Mouse (Mus musculus): ENCODE measurements at regions not wholly inside any gene's neighbourhood (a gene's known extent, or its start where the extent isn't known, plus 50 kb on each side); places are given as distances from the start of the nearest gene placed in this dataset.

DNA sequence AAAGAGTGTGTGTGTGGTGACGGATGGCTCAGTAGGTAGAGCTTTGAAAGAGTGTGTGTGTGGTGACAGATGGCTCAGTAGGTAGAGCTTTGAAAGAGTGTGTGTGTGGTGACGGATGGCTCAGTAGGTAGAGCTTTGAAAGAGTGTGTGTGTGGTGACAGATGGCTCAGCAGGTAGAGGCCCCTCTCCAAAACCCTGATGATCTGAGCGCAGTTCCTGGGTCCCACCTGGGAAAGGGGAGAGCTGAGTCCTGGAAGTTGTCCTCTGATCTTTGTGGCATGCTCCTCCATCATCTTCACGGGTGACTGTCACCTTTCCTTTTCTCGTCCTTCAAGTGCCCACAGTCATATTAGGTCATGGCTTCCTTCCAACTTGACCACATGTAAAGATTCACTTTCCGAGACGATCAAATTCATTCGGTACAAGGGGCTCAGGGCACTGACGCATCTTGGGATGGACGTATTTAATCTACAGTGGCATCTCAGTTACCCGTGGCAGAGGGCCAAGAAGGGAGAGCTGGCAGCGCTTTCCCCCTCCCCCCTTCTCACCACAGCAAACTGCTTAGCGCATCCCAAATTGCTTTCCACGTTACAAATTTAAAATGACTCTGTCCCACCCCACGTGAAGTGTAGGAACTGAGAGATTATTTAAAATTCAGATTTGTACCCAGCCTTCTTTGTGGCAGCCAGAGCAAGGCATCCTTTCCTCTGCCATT, 363.5 kb downstream of the Med10 start:
- no peaks in the 10 kb centered on the region for H3K36me3 ChIP-seq (ENCODE audit: control insufficient read depth, insufficient read depth, low read length)
- H3K4me1 ChIP-seq (ENCODE audit: control insufficient read depth, insufficient read depth, low read length), result no peaks in the 10 kb centered on the region
- TF ChIP-seq POLR2A (IDR thresholded peaks at IDR 0.05; ENCODE audit: low read depth, low read length), result no peak
- no peak for TF ChIP-seq CTCF (conservative IDR thresholded peaks at IDR 0.05; ENCODE audit: insufficient read depth, insufficient read length, low read depth, low read length)
- 72% methylated on average over 15 of the region's 15 CpGs for WGBS
- H3K4me3 ChIP-seq (ENCODE audit: insufficient read depth, low read depth, low read length), result no peak overlapping the region
- H3K27ac ChIP-seq (ENCODE audit: insufficient read depth, low read depth, low read length), result no peak overlapping the region
- H3K27me3 ChIP-seq (replicated peaks; ENCODE audit: control insufficient read depth, insufficient read depth, low read length), result no peaks in the 10 kb centered on the region
- no peak for DNase-seq

GRCm38 (mm10) chr13:70167747-70168146, 365.6 kb downstream of the Med10 start:
- H3K4me1 ChIP-seq (ENCODE audit: control insufficient read depth, insufficient read depth, low read length), result no peaks in the 10 kb centered on the region
- no peak for TF ChIP-seq CTCF (conservative IDR thresholded peaks at IDR 0.05; ENCODE audit: insufficient read depth, insufficient read length, low read depth, low read length)
- no peak for TF ChIP-seq POLR2A (IDR thresholded peaks at IDR 0.05; ENCODE audit: low read depth, low read length)
- WGBS, result 69% methylated on average over 4 of the region's 4 CpGs
- H3K27me3 ChIP-seq (replicated peaks; ENCODE audit: control insufficient read depth, insufficient read depth, low read length), result no peaks in the 10 kb centered on the region
- H3K4me3 ChIP-seq (ENCODE audit: insufficient read depth, low read depth, low read length), result no peak overlapping the region
- DNase-seq, result no peak
- no peak overlapping the region for H3K27ac ChIP-seq (ENCODE audit: insufficient read depth, low read depth, low read length)
- H3K36me3 ChIP-seq (ENCODE audit: control insufficient read depth, insufficient read depth, low read length), result no peaks in the 10 kb centered on the region

DNA sequence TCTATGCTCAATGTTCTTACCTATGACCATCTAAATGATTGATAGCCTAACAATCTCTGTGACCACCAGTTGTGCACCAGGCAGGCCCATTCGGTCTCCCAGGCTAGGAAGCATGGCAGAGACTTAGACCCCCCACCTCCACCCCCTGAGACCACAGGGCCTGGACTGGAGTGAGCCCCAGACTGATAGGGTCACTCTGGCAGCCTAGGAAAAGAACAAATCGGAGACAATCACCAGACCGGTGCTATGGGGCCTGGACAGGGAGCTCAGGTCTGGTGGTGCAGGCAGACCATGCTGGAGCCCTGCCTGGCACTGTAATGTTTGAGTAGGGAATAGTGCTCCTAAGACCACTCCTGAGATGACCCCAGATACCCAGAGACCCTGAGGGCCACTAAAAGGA, 366.7 kb downstream of the Med10 start:
- no peak for TF ChIP-seq CTCF (conservative IDR thresholded peaks at IDR 0.05; ENCODE audit: insufficient read depth, insufficient read length, low read depth, low read length)
- TF ChIP-seq POLR2A (IDR thresholded peaks at IDR 0.05; ENCODE audit: low read depth, low read length), result no peak
- H3K27ac ChIP-seq (ENCODE audit: insufficient read depth, low read depth, low read length), result no peak overlapping the region
- no peaks in the 10 kb centered on the region for H3K36me3 ChIP-seq (ENCODE audit: control insufficient read depth, insufficient read depth, low read length)
- no peaks in the 10 kb centered on the region for H3K4me1 ChIP-seq (ENCODE audit: control insufficient read depth, insufficient read depth, low read length)
- H3K27me3 ChIP-seq (replicated peaks; ENCODE audit: control insufficient read depth, insufficient read depth, low read length), result no peaks in the 10 kb centered on the region
- no peak for DNase-seq
- no peak overlapping the region for H3K4me3 ChIP-seq (ENCODE audit: insufficient read depth, low read depth, low read length)
- 86% methylated on average over 3 of the region's 3 CpGs for WGBS

DNA sequence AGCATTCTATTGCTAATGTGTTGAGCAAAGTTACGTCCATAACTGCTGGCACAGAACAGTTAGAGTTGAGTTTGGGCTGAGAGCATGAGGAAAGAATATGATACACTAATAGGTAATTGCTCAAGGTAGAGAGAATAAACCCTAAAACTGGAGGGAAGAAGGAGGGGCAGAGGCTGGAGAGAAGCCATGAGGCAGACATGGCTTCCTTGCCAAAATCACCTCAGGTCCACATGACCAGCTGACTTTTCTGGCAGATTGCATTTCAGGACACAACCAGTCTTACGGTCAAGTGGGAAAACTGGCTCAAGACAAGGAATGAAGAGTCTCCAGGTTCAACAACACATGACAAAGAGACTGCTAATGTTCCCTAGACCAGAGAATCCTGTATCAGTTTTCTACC, 374.9 kb downstream of the Med10 start:
- no peaks in the 10 kb centered on the region for H3K4me1 ChIP-seq (ENCODE audit: control insufficient read depth, insufficient read depth, low read length)
- 72% methylated on average over 2 of the region's 2 CpGs for WGBS
- DNase-seq, result no peak
- H3K4me3 ChIP-seq (ENCODE audit: insufficient read depth, low read depth, low read length), result no peak overlapping the region
- H3K27me3 ChIP-seq (replicated peaks; ENCODE audit: control insufficient read depth, insufficient read depth, low read length), result no peaks in the 10 kb centered on the region; the same call in 1 of the 2 replicates
- H3K27ac ChIP-seq (ENCODE audit: insufficient read depth, low read depth, low read length), result no peak overlapping the region
- H3K36me3 ChIP-seq (ENCODE audit: control insufficient read depth, insufficient read depth, low read length), result no peaks in the 10 kb centered on the region
- TF ChIP-seq POLR2A (IDR thresholded peaks at IDR 0.05; ENCODE audit: low read depth, low read length), result no peak
- no peak for TF ChIP-seq CTCF (conservative IDR thresholded peaks at IDR 0.05; ENCODE audit: insufficient read depth, insufficient read length, low read depth, low read length)

DNA sequence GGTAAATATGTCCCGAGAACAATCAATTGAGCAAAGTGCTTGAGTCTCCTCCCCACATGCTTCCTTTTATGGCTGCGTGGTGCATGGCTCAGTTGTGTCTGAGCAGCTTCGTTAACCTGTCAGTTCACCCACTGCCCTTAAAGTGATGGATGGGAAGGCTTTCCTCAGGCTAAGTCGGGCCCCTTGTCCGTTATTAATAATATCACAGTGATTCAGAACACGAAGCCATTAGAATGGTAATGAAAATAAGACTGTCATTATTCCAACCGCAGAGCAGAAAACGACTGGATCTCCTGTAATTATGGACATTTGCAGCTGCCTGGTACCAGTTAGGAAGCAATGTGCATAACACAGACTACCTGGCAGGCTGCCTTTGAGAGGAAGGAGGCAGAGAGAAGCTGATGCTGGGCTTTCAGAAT, 375.9 kb downstream of the Med10 start:
- H3K36me3 ChIP-seq (ENCODE audit: control insufficient read depth, insufficient read depth, low read length), result no peaks in the 10 kb centered on the region
- no peaks in the 10 kb centered on the region for H3K4me1 ChIP-seq (ENCODE audit: control insufficient read depth, insufficient read depth, low read length)
- no peak overlapping the region for H3K4me3 ChIP-seq (ENCODE audit: insufficient read depth, low read depth, low read length)
- no peak for DNase-seq
- H3K27ac ChIP-seq (ENCODE audit: insufficient read depth, low read depth, low read length), result no peak overlapping the region
- TF ChIP-seq CTCF (conservative IDR thresholded peaks at IDR 0.05; ENCODE audit: insufficient read depth, insufficient read length, low read depth, low read length) (no peak), POLR2A (IDR thresholded peaks at IDR 0.05; ENCODE audit: low read depth, low read length) (no peak)
- no peaks in the 10 kb centered on the region; the same call in 1 of the 2 replicates for H3K27me3 ChIP-seq (replicated peaks; ENCODE audit: control insufficient read depth, insufficient read depth, low read length)
- 5% methylated on average over 8 of the region's 8 CpGs for WGBS

DNA sequence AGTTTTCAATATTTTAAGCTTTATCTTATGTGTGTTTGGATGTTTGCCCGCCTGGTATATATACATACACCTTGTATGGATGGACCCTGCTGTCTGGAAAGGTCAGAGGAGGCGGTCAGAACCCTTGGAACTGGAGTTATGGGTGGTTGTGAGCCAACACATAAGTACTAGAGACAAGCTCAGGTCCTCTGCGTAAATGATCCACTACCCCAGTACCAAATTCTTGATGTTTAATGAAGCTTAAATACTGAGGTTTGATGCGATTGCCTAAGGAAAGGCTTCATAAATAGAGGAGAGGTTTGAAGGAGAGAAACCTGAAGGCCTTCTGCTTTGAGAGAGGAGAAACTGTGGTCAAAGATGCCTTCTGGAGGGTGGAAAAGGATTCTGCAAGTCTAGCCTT, 388.8 kb downstream of the Med10 start:
- H3K4me1 ChIP-seq (ENCODE audit: control insufficient read depth, insufficient read depth, low read length), result no peaks in the 10 kb centered on the region
- no peaks in the 10 kb centered on the region for H3K27me3 ChIP-seq (replicated peaks; ENCODE audit: control insufficient read depth, insufficient read depth, low read length)
- H3K36me3 ChIP-seq (ENCODE audit: control insufficient read depth, insufficient read depth, low read length), result no peaks in the 10 kb centered on the region
- WGBS, result 50% methylated on average over 4 of the region's 4 CpGs
- TF ChIP-seq POLR2A (IDR thresholded peaks at IDR 0.05; ENCODE audit: low read depth, low read length), result no peak
- TF ChIP-seq CTCF (conservative IDR thresholded peaks at IDR 0.05; ENCODE audit: insufficient read depth, insufficient read length, low read depth, low read length), result no peak
- no peak overlapping the region for H3K27ac ChIP-seq (ENCODE audit: insufficient read depth, low read depth, low read length)
- DNase-seq, result no peak
- no peak overlapping the region for H3K4me3 ChIP-seq (ENCODE audit: insufficient read depth, low read depth, low read length)

DNA sequence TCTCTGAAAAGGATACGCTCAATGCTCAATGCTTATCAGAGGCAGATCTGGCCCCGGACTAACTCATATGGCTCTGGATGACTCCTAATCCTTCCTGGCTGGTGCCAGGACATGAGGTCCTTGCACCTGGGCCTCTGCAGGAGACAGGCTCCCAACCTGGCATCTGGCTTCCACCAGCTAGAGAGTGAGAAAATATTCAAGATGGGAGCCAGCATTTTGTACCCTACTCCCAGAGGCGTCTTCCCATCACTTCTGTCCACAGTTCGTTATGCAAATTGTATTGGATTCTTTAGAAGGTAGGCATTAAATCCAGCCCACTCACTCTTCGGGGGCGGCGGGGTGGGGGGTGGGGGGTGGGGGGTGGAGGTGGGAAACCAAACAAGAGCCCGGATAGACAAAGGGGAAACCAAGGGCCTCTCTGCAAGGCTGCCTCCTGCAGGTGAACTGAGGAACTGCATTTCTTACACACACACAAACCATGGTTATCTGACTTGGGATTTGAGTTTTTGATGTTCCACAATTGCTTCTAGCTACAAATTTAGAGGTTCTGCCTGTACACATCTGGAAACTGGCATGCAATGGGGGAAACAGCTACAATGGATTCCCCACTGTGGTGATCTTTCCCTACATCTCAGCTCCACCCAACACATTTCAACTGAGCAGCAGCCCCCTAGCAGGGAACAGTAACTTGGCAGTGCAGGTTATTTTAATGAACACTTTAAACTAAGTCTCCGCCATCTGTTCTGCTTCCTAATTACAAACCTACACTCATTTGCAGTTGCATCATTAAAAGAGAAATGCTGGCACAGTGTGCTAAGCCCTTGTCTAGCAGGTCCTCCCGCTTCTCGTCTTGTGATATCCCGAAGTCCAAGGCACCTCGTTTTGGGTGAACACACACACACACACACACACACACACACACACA, 390.2 kb downstream of the Med10 start:
- Histone ChIP-seq H3K4me3 (ENCODE audit: insufficient read depth, low read depth, low read length) (no peak overlapping the region), H3K27me3 (replicated peaks; ENCODE audit: control insufficient read depth, insufficient read depth, low read length) (no peaks in the 10 kb centered on the region), H3K4me1 (ENCODE audit: control insufficient read depth, insufficient read depth, low read length) (no peaks in the 10 kb centered on the region), H3K27ac (ENCODE audit: insufficient read depth, low read depth, low read length) (no peak overlapping the region), H3K36me3 (ENCODE audit: control insufficient read depth, insufficient read depth, low read length) (no peaks in the 10 kb centered on the region)
- TF ChIP-seq CTCF (conservative IDR thresholded peaks at IDR 0.05; ENCODE audit: insufficient read depth, insufficient read length, low read depth, low read length), result no peak
- no peak for TF ChIP-seq POLR2A (IDR thresholded peaks at IDR 0.05; ENCODE audit: low read depth, low read length)
- no peak for DNase-seq
- WGBS, result 79% methylated on average over 13 of the region's 13 CpGs

Measured in kidney, adult 2 months (tissue).